Mouse (Mus musculus) G1E (cell line): Measurements from ENCODE around the gene Srf.

Experiments
- CTCF ChIP-seq: IDR thresholded peaks from 2 replicates; pipeline ENCODE4 v1.5.1; 2012; ENCODE audit warnings: low read depth, low read length, inconsistent platforms, mixed read lengths
- GATA1 ChIP-seq: IDR thresholded peaks from 2 replicates; pipeline ENCODE4 v1.6.1; 2012; ENCODE audit warnings: borderline replicate concordance, low read length, inconsistent platforms, mixed read lengths
- GATA2 ChIP-seq: IDR thresholded peaks from 2 replicates; pipeline ENCODE4 v1.6.1; 2012; ENCODE audit warnings: low read depth, low read length, inconsistent platforms, borderline replicate concordance
- POLR2AphosphoS5 ChIP-seq: IDR thresholded peaks from 2 replicates; pipeline ENCODE4 v1.6.1; 2012; ENCODE audit warnings: low read depth, low read length, inconsistent platforms; ENCODE audit not compliant: insufficient replicate concordance
- TAL1 ChIP-seq: conservative IDR thresholded peaks from 2 replicates; pipeline ENCODE4 v1.6.1; 2012; ENCODE audit warnings: low read depth, low read length, inconsistent platforms, mixed read lengths

DNA sequence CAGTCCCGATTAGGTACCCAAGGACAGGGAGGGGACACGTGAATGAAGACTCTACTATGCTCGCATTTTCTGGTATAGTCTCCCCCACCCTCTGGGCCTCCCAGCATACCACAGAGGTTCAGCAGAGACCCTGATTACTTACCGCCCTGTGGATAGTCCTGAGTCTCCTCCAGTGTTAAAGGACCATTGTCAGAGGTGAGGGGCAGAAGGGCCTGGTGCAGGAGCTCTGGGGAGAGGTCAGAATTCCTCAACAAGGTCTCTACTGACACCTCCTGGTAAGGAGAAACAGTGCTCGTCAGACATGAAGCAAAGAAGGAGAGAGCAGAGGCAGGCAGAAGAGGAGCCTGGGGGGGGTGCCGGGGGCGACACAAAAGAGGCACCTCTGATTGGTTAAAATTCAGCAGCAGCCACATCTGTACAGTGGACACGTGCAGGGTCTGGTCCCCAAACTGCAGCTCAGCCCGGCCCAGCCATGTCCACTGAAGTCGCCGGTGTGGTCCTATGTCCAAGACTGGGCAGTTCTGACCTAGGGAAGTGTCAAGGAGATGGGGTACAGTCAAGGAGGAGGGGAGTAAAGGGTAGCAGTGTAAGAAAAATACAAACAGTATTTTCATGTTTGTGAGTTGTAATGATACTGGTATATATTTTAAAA lies 44.8 kb downstream of the Srf start:
- no peak for TF ChIP-seq CTCF
- TF ChIP-seq TAL1 = no peak
- TF ChIP-seq GATA1 = no peak
- TF ChIP-seq POLR2AphosphoS5 = no peak
- TF ChIP-seq GATA2 = no peak
